8 mouse cellular contexts compared by ENCODE assay signal in genomic region chr3:123329251-123329650, GRCm38 (mm10). TPM values are rescaled to one million over a fixed set of nuclear protein-coding genes. Genes with fewer than 3 reads are reported as not detected.
DNase-seq lines count a peak whose midpoint lies in the region; ATAC-seq lines count a peak whose summit lies in the region.

No protein-coding gene starts in this region.

- no peak overlapping the region for H3K4me2 ChIP-seq in neural tube, embryonic 14.5 days (ENCODE audit: low read depth, low read length)

- H3K9ac ChIP-seq in neural tube, embryonic 14.5 days (replicated peaks; ENCODE audit: low read depth, low read length), result no peak overlapping the region

- no peaks in the 10 kb centered on the region for H3K9me3 ChIP-seq in neural tube, embryonic 14.5 days (ENCODE audit: control insufficient read depth, low read length)

- peak; percentile 75 for DNase-seq in urinary bladder, postnatal 14 days (ENCODE audit: low spot score)
- no peak for DNase-seq in urinary bladder, postnatal 10 days (ENCODE audit: low spot score)
- DNase-seq in gastrocnemius, adult 18-20 months (ENCODE audit: low spot score), result peak; percentile 91
- DNase-seq in kidney, adult 11 months, result peak; percentile 28
- DNase-seq in retina, embryonic 14.5 days (ENCODE audit: low spot score), result no peak
- DNase-seq in layer of hippocampus, postnatal 10 days (ENCODE audit: low spot score in 2 of 2), result no peak
- no peak for DNase-seq in natural killer cell, adult 2 months (ENCODE audit: low spot score in 2 of 2)

- no peak overlapping the region for H3K4me3 ChIP-seq in neural tube, embryonic 14.5 days (ENCODE audit: low read depth, low read length)

- no peaks in the 10 kb centered on the region for H3K27me3 ChIP-seq in neural tube, embryonic 14.5 days (ENCODE audit: control insufficient read depth, insufficient read depth, low read length)

- WGBS in neural tube, embryonic 14.5 days, result 59% methylated on average over 6 of the region's 6 CpGs

- peak; percentile 78; the same call in 1 of the 2 replicates for ATAC-seq in neural tube, embryonic 14.5 days (ENCODE audit: low read depth)

- no peaks in the 10 kb centered on the region for H3K36me3 ChIP-seq in neural tube, embryonic 14.5 days (ENCODE audit: control insufficient read depth, insufficient read depth, low read length)

- H3K4me1 ChIP-seq in neural tube, embryonic 14.5 days (ENCODE audit: control insufficient read depth, insufficient read depth, low read length), result no peaks in the 10 kb centered on the region

- H3K27ac ChIP-seq in neural tube, embryonic 14.5 days (ENCODE audit: low read depth, low read length), result no peak overlapping the region

RNA-seq across cellular contexts. Expression of gene Mettl14, which starts 56.7 kb away (rescaled TPM):
- 1 to 10 TPM; 8.8 to 9.7 TPM for total RNA-seq in gastrocnemius, adult 18-20 months (2021)
- 16.6 and 19.8 TPM in 2 replicates for polyA plus RNA-seq in neural tube, embryonic 14.5 days (2014; fragmentation: Nextera tagmentation; extraction: Ambion mirVana)
- total RNA-seq in layer of hippocampus, postnatal 10 days (2021), result 10 to 100 TPM; 15.3 to 16.0 TPM

Comparison
In these comparisons a context has a peak if more than half of its experiments do, and no peak if none do; other contexts are left out.
1. DNase-seq: peak in urinary bladder, postnatal 14 days (single experiment), gastrocnemius, adult 18-20 months (single experiment) and kidney, adult 11 months (single experiment); none in urinary bladder, postnatal 10 days (single experiment), retina, embryonic 14.5 days (single experiment), layer of hippocampus, postnatal 10 days (0 of 2) and natural killer cell, adult 2 months (0 of 2).